Mouse (Mus musculus): ENCODE data around the gene Gm2956.
"Not testable (repeated sequence)": the region's sequence is repeated elsewhere in the genome, so short reads cannot be mapped to it uniquely, and the experiment has no call there.

Gene Gm2956

DNA sequence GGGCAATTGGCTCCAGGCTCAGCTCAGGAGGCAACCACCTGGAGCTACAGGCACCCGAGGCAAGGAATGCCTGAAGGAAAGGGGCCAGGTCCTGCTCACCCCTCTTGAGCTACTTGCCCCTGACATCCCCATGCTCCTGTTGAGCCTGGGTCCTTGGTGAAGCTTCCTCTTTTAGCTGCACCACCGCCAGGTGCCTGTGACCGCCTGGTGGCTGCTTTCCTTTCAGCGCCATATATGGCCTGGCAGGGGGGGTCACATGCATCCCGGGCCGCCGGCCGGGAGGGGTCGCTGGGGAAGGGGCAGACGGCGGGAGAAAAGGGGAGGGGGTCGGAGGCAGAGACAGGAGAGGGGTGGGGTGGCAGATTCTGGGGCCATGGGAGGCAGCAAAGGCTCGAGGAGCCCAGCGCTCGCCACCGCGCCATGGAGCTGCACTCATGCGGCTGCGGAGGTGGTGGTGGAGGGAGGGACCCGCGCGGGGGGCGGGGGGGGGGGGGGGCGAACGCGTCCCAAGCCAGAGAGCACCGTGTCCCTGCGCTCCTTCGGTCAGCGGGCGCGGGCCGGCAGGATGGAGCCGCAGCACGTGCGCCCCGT lies at the start of gene Gm2956:
Gene Gm2956, plus strand, starts transcription at position 541 of the 591 bp plus-strand sequence.
- DNase-seq (ENCODE audit: low read depth, low spot score) = not testable (repeated sequence)

GRCm38 (mm10) chr14:3333406-3333805 lies 979 bp downstream of the Gm2956 start:
- DNase-seq (ENCODE audit: low read depth, low spot score) = not testable (repeated sequence)

DNA sequence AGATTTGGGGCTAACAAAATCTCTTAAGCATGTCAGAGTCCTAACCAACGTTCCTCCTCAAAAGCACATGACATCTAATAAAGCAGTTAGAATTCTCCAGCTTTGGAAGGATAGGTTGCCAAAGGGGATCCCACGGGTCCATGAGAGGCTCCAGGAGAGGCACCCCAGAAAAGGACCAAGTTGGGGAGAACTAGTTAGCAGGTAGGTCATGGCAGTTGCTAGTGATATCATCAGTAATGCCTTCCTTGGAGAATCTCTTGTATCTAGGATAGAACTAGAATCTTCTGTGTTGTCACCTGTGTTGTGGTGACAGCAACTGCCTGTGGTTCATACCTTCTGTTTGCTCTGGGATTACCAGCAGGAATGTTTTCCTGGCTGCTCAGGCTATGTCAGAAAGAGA lies 62.4 kb downstream of the Gm2956 start, which contains the start of gene Gm10413:
Gene Gm10413, plus strand, starts transcription at position 301 of the 400 bp plus-strand sequence.
- not testable (repeated sequence) for DNase-seq (ENCODE audit: low read depth, low spot score)

All from retina, postnatal 7 days (tissue).